Mouse (Mus musculus) layer of hippocampus, postnatal 14 days (tissue): Measurements from ENCODE around the gene Sobp. TPM values are rescaled to one million over a fixed set of nuclear protein-coding genes. Genes with fewer than 3 reads are reported as not detected.
A peak's percentile ranks its signal among the peaks of the same experiment; 100 is the strongest.

Source experiments
- DNase-seq, 2 experiments: peaks; one replicate each; pipeline ENCODE4 v3.0.0; 2021 to 2022; ENCODE audit warnings: low spot score in 2 of 2, mixed read lengths in 1 of 2
- total RNA-seq, 2 experiments: library from RNA; stranded (reverse); gene quantifications; 2 replicates each; pipeline ENCODE4 v1.2.3; 2021

Sobp gene
- total RNA-seq, 2 experiments from 2014 or later = 80.1 to 85.0 TPM

DNA sequence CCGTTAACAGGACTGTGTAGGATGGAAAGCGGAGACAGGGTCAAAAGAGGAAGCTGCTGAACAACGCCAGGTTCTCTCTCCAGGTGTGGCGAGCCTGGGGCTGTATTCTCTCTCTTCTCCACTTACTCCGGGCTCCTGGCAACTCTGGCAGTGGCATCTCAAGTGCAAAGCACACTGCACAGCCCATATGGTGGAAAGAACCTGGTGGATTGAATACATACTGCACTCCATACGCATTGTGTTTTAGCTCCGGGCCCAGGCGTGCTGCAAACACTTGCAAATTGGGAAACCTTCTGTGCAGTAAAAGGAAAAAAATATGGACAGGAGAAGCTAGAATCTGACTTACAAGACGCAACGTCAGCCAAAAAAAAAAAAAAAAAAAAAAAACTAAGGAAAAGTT, 80.9 kb downstream of the Sobp start:
- DNase-seq = no peak

DNA sequence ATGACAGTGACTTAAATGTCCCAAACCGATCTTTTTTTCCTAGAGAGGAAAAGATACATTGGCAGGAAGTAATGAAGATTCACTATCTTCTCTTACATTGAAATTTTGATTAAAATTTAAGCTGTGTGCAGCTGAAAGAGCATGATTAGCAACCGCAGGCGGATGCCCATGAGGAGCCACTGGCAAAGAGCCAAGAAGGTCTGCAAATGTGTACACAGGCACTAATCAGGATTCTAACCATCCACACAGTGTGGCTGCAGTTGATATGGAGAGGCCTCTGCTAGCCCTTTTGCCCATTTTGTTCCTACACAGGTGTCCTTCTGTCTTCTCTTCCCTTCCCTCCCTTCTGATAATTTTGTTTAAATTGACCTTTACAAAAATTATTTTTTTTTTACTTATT, 84.3 kb downstream of the Sobp start:
- no peak for DNase-seq

DNA sequence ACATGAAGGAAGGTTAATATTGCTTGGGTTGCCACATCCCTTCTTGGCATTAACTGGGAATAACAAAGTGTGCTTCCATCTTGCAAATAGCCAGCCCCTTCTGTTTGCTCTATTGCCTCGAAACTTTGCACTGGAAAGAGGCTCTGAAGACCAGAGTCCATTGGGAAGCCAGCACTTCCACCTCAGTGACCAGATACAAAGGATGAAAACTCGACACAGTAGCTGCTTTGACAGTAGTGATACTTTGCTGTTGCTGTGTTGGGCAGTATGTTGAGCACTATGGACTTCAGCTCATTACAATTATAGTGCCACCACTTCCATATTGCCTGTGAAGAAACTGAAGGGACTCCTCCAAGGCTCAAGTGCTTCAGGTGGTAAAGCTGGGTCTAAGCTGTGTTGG, 86.9 kb downstream of the Sobp start:
- no peak for DNase-seq

DNA sequence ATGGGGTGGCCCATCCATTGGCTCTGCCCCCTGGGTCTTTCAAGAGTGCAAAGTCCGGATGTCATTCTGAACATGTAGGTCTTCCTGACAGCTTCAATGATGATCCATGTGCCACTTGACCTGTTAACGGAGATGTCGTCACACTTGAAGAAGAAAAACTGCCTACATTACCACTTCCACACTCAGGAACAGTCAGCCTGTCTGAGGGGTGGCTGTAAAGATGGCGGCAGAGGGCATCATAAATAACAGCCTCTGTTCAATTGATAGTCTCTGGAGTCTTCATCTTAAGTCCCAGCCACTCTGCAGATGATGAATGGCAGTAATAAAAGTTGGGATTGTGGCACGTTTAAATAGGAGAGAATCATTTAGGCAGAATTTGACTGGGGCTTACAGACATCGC, 87.4 kb downstream of the Sobp start:
- DNase-seq = no peak

DNA sequence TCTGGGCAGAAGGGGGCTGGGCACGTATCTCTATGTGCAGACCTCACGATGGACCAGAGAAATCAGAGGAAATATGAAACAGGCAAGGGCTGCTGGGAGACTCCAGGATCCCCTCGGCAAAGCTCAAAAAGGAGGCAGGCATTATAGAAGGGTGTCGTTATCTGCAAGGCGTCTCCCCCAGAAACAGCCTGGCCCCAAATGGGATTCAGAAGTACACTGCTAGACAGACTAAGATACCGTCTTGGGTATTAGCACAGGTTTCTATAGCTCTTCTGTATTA, 90.3 kb downstream of the Sobp start:
- no peak for DNase-seq

DNA sequence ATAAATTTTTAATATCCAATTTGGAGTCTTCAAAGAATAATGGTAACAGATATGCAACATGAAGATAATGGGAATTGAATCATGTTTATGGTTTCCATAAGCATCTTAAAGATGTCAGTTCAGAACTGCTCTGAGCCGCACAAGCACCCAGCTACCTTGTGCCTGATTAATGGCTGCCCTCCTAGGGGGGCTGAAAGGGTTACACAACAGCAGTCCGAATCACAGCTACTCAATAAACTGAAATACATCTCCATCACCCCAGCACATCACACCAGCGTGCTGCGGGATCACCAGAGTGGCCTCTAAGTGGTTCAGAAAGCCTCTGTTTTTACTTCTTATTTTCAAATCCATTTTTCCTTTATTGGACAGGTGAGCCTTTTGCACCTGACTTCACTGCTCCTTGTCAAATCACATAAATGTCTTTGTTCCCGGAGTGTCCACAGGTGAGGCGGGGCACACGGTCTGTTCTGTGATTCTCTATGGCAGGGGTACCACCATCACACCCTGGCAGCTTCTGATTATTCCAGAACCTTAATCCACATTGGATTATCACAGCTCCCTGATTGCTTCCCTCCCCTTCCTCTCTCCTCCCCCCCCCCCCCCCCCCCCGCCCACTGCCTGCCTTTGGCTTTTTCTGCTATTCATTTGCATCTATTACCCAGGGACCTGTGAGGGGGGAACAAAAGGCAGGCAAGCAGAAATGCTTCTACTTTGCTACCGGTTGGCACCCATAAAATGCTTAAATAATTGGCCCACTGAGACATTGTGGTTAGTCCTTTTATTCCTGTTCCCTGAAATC, 90.8 kb downstream of the Sobp start:
- DNase-seq = no peak

DNA sequence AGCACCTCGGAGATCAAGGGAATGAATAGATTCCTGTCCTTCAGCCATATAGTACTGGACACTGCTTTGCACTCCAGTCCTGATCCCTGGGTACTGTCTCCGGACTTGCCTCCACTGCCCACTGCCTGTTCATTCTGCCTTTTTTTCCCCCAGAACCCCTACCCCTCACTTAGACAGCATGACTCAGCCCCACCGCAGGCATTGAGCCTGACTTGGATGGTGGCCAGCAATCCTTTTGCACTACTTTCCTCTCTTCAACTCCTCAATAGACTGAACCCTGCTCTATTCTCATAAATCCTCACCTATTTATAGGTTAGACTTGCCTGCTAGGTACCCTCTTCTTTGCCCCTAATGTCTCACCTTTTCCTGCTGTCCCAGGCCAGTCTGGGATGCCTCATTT, 93.0 kb downstream of the Sobp start:
- DNase-seq = no peak

DNA sequence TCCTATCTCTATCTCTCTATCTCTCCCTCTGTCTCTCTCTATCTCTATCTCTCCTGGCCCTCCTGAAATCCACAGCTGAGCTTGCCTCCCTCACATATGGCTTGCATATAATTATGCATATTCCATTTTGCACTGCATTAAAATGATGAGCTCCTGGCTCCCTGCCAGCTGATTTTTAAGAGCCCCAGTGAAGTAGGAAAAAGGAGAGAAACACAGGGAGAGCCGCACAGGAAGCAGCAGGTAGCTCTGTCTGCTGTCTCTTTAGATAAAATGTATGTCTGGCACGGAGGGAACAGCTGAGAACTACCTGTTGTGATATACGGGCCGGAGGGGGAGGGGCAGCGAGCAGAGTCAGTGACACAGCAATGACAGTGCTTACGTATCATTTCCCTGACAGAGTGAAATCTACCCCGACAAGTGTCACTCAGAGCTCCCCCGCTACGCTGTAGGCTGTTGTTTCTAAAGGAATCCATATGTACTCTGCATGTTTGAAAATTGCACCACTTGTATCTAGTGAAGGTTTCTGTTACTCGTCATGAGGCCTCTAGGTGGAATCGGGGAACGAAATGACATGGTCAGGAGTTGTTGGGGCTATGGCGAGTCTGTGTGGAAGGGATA, 98.7 kb downstream of the Sobp start:
- no peak for DNase-seq

DNA sequence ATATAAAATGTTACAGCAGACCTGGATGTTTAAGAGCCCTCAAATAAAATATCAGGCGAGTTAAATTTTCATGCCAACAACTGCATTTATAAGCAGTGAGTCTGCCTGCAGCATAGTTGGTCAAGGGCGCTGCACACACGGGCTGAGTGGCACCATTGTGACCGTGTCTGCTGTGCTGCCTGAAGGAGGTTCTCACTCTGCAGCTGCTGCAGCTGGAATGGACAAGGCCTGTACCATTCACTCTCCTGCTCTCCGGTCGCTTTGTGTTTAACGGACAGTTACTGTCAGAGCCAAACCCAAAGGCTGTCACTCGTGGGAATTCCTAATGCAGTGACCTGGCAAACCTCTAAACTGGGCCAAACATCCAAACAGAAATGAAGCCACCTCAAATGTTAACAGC, 101.0 kb downstream of the Sobp start:
- no peak for DNase-seq

DNA sequence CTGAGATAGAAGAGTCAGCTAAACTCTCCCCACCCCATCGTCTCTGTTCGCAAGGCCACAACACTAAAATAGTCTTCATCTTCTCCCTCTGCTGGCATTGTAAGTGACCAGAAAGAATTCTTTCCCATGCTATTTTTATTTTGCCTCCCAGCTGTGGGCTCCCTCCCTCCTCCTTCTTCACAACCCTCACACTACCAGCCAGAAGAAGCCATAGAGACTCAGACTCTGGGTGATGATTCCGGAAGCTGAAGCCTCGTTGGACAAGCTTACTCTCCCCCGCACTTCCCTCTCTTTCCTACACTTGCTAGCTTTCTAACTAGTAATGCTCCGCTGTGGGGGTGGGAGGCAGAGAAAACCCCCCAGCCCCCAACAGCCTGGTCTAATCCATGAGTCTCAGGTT, 103.4 kb downstream of the Sobp start:
- no peak for DNase-seq

DNA sequence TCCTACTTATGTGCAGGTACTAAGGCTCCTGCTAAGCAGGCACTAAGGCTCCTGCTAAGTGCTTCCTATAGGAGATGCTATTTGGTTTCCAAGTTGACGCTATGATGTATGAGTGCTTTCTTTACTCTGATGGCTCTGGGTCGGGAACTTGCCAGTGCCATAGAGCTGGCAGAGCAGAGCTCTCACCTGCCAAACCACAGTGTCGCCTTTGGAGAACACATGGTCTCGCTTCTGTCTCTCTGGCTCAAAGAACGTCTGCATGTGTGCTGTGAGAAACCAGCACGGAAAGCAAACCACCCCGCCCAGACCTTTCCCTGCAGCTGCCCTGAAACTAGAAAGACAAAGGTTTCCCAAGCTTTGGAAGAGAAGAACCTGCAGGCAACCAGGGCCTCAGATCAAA, 109.0 kb downstream of the Sobp start:
- no peak for DNase-seq

DNA sequence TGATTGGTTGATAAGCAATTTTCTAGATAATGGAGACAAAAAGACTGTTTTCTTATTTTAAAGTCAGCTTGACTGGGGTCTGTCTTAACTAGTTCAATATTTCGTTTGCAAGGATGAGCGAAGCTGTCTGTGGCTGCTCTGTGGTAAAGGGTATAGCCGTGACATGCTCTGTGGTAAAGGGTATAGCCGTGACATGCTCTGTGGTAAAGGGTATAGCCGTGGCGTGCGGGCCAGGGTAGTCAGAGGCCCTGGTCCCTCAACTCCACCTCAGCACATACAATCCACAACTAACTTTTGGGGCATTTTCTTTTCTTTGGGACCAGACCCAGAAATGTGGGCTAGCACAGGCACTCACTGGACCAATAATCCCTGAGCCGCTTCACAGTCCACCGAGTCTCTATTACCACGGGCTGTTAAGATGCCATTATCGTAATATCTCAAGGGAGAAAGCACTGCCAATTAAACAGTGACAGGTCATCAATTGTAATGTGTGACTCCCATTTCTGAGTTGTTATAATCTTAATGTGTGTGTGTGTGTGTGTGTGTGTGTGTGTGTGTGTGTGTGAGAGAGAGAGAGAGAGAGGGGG, 112.7 kb downstream of the Sobp start:
- no peak for DNase-seq

DNA sequence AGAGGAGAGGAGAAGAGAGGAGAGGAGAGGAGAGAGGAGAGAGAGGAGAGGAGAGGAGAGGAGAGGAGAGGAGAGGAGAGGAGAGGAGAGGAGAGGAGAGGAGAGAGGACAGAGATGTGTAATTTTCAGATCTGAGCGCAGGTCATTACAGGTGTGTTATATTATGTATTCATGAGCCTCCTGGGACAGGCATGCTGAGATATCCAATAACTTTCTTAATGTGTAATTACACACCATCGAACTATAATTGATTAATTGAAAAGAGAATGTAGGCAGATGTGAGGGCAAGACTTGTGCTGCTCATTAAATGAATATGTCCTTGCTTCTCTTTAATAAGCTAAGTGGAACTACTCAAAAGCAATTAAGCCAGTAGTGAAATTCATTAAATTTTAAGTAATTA, 118.9 kb downstream of the Sobp start:
- DNase-seq = no peak

DNA sequence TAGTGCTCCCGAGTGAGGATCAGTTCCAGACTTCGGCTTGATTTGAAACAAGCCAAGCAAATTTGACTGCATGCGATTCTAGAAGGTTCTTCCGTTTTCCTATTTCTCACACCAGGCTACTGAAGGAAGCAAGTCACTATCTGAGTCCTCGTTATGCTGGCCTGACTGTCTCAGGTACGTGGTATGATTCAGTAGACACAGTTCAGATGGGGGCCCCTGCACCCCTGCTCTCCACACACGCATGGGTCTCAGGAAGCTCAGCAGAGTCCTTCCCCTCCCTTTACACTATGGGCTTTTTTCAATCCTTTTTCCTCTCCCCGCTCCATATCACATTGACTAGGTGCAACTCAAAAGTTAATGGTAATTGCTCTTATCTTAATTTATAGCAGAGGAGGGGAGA, 119.6 kb downstream of the Sobp start:
- no peak for DNase-seq

DNA sequence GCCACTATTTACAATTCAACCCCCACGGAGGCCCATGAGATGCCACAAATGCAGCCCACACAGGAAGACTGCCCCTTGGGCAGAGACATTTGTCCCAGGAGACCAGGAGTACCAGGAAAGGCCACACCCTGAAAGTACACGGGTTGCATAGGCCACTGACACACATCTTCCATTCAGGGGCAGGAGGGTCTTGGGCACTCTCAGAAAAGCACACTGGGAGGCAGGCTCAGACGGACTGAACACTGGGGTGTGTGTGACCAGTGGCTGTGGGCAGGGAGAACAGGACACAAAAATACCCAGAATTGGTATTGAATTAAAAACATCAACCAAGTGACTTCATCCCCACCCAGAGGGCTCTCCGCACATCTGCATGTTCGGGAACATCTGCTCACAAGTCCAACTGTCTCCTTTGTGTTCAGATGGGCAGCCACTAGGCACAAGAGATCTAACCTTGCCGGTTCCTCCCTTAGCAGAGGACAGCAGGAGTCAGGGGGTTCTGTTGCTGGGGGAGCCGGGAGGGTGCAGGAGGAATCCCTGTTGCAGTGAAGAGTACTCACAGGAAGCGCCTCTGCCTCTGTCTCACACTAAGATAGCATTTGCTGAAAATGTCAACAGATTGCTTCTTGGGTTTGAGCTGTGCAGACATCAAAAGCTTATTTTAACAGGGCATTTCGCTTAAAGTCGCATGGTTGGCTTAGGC, 120.3 kb downstream of the Sobp start:
- DNase-seq = no peak

DNA sequence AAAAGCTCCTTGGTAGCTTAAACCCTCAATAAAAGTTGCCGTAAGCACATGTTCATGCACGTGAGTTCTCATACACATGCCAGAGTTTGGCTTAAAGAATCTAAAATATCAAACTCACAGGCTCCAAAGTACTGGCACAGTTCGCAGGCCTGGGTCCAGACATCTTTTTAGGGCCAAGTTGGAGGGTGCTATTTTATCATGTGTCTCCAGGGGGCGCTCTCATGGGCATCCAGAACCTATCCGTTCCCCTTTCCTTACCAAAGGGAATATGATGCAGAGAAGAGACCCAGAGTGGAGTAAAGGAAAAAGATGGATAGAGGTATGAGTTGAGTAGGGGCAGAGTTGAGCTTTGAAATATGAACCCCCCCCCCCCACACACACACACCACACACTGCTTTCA, 121.9 kb downstream of the Sobp start:
- DNase-seq = peak in 1 of 2 experiments; percentile 57

DNA sequence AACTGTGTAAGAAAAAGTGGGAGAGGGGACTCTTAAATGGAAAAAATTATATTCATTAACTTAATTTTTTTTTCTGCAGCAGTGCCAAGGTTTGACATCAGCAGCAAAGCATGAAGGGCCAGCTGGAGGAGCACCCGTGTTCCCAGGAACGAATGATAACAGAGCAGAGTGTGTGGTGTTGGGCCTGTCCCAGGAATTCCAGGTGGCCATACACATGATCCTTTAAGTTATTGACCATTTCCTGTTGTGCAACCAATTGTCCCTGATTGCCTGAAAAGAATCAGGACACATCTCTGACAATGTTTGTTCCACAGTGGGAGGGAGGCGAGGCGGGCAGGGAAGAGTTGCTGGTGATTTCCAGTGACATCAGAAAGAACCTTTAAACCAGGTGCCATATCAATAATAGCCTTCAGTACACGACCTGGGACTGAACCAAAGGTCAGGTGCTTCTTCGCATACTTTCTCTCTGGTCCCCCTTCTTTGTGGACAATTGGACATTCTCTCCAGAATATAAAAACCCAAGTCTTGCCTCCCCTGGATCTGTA, 126.5 kb downstream of the Sobp start:
- no peak for DNase-seq

DNA sequence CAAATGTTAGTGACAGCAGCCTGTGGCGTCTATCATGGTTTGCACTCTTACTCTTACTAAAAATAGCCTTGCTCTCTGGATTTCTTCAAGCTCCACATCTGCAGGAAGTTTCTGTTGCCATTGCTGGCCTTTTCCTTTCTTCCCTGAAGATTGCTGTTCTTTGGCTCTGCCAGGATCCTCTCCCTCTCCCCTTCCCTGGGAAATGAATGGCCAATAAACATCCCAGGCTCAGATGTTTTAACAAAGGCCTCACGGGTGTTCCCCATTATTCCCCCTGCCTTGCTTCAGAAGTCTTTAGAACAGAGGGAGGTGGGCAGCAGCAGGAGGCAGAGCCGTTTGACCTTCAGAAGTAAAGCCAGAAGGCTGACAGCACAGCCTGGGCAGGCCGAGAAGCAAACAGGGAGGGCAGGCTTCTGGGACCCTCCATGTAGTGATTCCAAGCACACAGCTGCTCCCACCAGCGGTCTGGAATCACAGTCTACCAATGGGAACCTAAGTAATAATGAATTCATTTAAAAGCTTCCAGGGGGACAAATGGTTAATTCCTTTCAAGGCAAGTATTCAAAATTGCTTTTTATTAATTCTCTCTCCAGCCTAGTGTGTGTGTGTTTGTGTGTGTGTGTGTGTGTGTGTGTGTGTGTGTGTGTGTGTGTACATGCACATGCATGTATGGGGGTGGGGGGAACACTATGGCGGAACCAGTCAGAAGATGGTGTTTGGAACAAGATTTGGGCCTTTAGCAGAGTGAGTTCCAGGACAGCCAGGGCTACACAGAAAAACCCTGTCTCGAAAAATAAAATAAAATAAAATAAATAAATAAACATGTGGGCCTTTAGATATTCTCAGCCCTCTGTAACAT, 130.8 kb downstream of the Sobp start:
- no peak for DNase-seq

DNA sequence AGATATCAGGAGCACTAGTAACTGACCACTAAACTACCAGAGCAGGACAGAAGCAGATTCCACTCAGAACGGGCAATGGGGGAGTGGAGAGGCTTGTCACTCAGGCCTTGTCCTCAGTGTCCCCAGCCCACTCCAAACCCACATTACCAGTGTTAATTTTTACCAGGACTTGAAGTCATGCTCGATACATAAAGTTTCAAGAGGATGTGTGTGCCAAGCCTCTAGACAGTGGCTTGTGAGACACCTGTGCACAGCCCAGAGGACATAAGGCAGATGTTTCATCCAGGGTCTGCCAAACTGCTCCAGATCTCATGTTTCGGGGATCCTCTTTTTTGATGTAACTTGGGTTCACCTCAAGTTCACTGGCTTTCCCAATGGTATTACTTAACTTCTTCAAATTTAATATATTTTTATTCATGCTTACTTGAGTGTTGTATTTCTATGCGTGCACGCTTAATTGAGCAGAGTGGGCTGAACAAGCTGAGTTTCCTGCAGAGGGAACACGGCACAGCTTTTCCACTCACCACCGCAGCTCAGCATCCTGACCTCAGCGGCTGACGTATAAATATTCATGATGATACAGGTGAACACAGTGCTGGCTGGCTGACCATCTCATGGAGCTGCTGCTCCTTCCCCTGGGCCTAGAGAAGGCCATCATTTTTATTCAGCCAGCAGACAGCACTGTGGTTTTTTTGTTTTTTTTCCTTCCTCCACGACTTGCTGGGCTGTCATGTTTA, 131.6 kb downstream of the Sobp start:
- no peak for DNase-seq

DNA sequence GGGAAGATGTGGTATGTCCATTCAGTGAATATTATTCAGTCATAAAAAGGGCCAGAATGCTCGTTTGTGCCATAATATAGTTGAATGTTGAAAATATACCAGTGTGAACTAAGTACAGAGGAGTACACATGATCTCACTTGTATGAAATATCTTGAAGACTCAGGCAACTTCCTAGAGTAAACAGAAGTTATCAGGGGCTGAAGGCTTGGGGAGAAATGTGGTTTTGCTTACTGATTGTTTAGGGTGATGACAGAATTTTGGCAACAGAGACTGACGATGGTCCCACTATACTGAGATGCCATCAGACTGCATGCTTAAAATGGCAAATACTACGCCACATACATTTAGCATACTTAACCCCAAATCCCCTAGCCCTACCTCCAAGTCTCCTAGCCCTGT, 132.5 kb downstream of the Sobp start:
- no peak for DNase-seq

DNA sequence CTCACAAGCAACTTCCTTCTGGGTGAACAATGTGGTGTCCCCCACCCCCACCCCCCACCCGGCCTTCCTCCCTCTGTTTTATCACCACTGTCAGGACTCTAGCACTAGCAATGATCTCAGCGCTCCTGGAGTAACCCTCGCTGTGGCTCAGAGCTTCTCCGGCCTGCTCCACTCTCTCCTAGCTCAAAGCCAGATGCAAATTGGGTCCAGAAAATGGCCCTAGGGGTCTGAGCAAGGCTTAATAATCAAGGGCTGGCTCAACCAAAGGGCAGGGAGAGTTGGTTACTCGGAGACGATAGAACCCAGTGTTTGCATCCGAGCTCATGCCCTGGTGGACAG, 136.9 kb downstream of the Sobp start:
- DNase-seq = no peak
